Mouse (Mus musculus) midbrain, embryonic 11.5 days (tissue): ENCODE results near the gene Gdpd3. TPM values are rescaled to one million over a fixed set of nuclear protein-coding genes. Genes with fewer than 3 reads are reported as not detected.
A peak's percentile ranks its signal among the peaks of the same experiment; 100 is the strongest.

ENCODE experiments used
- ATAC-seq: fragments of 200-750 bp; cut with Nextera tagmentation; 2 replicates; pipeline ENCODE4 v1.8.0; 2017; ENCODE audit warnings: moderate TSS enrichment, moderate library complexity; ENCODE audit not compliant: low FRiP score
- DNase-seq: peaks from one replicate; pipeline ENCODE4 v3.0.0; 2015; ENCODE audit warnings: low spot score; ENCODE audit errors: missing footprints
- H3K27ac ChIP-seq: fragments of 300-500 bp; sonication (generic); 2 replicates; pipeline ENCODE4 v1.5.1; 2014; ENCODE audit warnings: low read depth, low read length
- H3K27me3 ChIP-seq: fragments of 300-500 bp; sonication (generic); 2 replicates; pipeline ENCODE4 v1.6.1; 2014; ENCODE audit warnings: mild to moderate bottlenecking, low read length, moderate library complexity, mixed read lengths; ENCODE audit not compliant: control insufficient read depth, insufficient read depth
- H3K36me3 ChIP-seq: fragments of 300-500 bp; sonication (generic); 2 replicates; pipeline ENCODE4 v1.6.1; 2014; ENCODE audit warnings: mild to moderate bottlenecking, low read length, moderate library complexity, mixed read lengths; ENCODE audit not compliant: control insufficient read depth, insufficient read depth
- H3K4me1 ChIP-seq: fragments of 300-500 bp; sonication (generic); 2 replicates; pipeline ENCODE4 v1.6.1; 2014; ENCODE audit warnings: low read length; ENCODE audit not compliant: control insufficient read depth, insufficient read depth
- H3K4me2 ChIP-seq: fragments of 300-500 bp; sonication (generic); 2 replicates; pipeline ENCODE4 v1.6.1; 2014; ENCODE audit warnings: mild to moderate bottlenecking, moderate library complexity
- H3K4me3 ChIP-seq: fragments of 300-500 bp; sonication (generic); 2 replicates; pipeline ENCODE4 v1.5.1; 2014; ENCODE audit warnings: low read depth, low read length
- H3K9ac ChIP-seq: fragments of 300-500 bp; sonication (generic); 2 replicates; pipeline ENCODE4 v1.6.1; 2014; ENCODE audit warnings: low read length
- H3K9me3 ChIP-seq: fragments of 300-500 bp; sonication (generic); 2 replicates; pipeline ENCODE4 v1.6.1; 2016; ENCODE audit warnings: low read length; ENCODE audit not compliant: control insufficient read depth
- WGBS: fragments of 180-500 bp; shearing (Covaris S2); extraction: QIAGEN DNeasy Blood & Tissue Kit; methylation state at CpG from one replicate; pipeline ENCODE4 v1.1.7; 2014; 5-methylcytosine and 5-hydroxymethylcytosine counted together
- polyA plus RNA-seq: library from polyadenylated mRNA; unstranded; fragments of >200 nt; fragmentation: Nextera tagmentation; extraction: Ambion mirVana; gene quantifications from 2 replicates; pipeline ENCODE4 v1.2.1, GENCODE M21; 2014

Gene Gdpd3
- polyA plus RNA-seq, 1 experiment from 2014 or later: 0.57 TPM

DNA sequence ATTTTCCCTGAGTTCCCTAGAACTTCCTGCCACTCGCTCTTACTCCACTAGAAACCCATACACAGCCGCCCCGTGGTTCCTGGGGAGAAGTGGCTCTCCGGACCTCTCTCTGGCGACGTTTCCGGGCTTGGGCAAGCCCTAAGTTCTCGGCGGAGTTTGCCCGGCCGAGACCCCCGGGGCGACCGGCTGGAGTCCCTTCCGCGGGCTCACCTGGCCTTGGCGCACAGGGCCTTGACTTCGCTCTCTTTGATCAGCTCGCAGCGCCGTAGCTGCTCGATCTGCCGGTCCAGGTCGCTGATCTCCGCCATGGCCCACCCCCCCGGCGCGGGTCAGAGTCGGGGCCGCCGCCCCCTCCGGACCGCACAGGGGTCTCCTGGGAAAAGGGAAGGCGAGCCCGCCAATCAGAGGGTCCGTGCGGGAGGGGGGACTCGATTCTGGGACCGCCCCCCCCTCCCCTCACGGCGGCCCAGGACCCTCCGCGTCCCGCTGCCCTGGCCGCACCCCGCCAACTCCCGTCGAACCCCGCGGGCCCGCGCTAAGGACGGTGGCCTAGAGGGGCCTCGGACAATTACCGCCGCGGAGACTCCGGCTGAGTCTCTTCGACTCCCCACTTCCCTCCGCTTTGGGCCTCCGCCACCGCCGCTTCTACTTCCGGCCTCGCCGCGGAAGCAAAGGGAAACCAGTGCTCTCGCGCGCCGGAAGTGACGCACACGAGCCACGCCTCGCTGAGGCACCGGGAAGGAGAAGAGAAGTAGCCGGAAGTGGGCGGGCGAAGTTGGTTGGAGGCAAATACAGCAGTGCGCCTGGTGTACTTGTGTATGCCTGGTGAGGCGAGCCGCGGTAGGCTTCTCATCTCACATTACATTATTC lies 26.0 kb downstream of the Gdpd3 start, which contains the start of gene Ppp4c:
TSS of gene Ppp4c (minus strand) at position 646 of the 870 bp plus-strand sequence.
- H3K9ac ChIP-seq: peak within 1 kb of the TSS; percentile 91
- peaks cover 13% of the 10 kb centered on the region for H3K4me1 ChIP-seq
- peak within 1 kb of the TSS; percentile 96 for H3K4me3 ChIP-seq
- ATAC-seq (peak; percentile 96), DNase-seq (peak; percentile 100)
- WGBS: under 1% methylated on average over 83 of the region's 83 CpGs
- no peaks in the 10 kb centered on the region for H3K9me3 ChIP-seq
- no peaks in the 10 kb centered on the region for H3K27me3 ChIP-seq
- peak within 1 kb of the TSS; percentile 93 for H3K27ac ChIP-seq
- peaks cover 25% of the 10 kb centered on the region for H3K36me3 ChIP-seq
- peak within 1 kb of the TSS; percentile 61 for H3K4me2 ChIP-seq

DNA sequence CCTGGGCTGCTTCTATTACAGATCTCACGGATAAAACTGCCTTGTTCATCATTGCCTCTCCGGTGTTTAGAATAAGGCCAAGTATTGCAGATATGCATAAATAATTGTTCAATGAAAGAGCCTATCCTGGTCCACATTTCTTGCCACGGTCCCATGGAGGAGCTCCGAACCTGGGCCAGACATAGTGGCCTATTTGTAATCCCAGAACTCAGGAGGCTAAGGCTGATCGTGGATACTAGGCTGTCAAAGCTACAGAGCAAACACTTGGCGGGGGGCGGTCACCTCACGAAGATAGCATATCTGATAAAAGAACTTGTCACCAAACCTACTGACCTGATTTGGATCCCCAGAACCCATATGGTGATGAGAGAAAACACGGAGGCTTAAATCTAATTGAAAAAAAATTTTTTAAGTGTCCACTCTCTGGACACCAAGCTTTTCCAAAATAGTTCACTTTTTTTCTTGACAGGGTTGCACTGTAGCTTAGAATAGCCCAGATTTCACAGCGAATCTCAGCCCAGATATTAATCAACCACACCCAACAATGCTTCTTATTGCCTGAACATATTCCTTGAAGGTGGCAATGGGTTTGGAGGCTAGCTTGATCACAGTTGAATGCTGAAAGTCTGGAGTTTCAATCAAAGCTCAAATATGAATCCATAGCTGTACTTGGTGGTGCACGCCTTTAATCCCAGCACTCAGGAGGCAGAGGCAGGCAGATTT lies 26.7 kb downstream of the Gdpd3 start:
- peak overlapping the region; percentile 54 for H3K4me2 ChIP-seq
- peaks cover 19% of the 10 kb centered on the region for H3K36me3 ChIP-seq
- DNase-seq (no peak), ATAC-seq (peak; percentile 38)
- WGBS: 33% methylated on average over 11 of the region's 11 CpGs
- peak overlapping the region; percentile 91 for H3K9ac ChIP-seq
- H3K4me1 ChIP-seq: peaks cover 21% of the 10 kb centered on the region
- no peaks in the 10 kb centered on the region for H3K27me3 ChIP-seq
- H3K9me3 ChIP-seq: no peaks in the 10 kb centered on the region
- H3K27ac ChIP-seq: peak overlapping the region; percentile 45; the same call in 1 of the 2 replicates
- peak overlapping the region; percentile 96 for H3K4me3 ChIP-seq

DNA sequence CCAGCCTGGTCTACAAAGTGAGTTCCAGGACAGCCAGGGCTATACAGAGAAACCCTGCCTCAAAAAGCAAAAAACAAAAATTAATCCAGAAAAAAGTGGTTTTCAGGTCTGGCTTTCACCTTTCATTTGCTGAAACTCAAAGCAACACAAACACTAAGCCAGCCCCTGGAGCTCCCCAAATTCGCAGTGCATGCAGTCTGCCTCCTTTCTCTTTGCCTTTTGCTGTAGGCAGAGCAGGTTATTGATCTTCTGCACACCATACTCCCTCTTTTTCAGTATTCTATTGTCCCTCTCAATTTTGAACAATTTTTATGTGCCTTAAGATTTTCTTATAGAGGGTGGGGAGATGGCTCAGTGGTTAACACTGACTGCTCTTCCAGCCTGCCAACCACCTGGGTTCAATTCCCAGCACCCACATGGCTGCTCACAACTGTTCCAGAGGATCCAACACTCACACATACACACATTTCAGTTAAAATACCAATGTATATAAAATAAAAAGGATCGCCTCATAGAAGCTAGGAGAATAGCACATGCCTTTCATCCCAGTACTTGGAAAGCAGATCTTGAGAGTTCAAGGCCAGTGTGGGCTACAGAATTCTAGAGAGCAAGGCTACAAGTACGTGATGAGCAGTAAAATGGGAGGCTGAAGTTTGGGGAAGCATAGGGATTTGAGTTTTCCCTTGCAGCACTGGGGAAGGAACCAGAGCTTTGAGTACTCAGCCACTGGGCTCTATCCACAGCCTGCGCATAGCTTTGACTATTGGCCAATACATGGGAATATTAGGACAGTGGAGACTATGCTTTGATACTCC lies 27.5 kb downstream of the Gdpd3 start:
- H3K27me3 ChIP-seq: no peaks in the 10 kb centered on the region
- WGBS: 74% methylated on average over 4 of the region's 4 CpGs
- ATAC-seq (no peak), DNase-seq (no peak)
- no peak overlapping the region for H3K9ac ChIP-seq
- peaks cover 28% of the 10 kb centered on the region for H3K4me1 ChIP-seq
- H3K9me3 ChIP-seq: no peaks in the 10 kb centered on the region
- no peak overlapping the region for H3K4me3 ChIP-seq
- no peak overlapping the region for H3K4me2 ChIP-seq
- peaks cover 13% of the 10 kb centered on the region for H3K36me3 ChIP-seq
- H3K27ac ChIP-seq: no peak overlapping the region

DNA sequence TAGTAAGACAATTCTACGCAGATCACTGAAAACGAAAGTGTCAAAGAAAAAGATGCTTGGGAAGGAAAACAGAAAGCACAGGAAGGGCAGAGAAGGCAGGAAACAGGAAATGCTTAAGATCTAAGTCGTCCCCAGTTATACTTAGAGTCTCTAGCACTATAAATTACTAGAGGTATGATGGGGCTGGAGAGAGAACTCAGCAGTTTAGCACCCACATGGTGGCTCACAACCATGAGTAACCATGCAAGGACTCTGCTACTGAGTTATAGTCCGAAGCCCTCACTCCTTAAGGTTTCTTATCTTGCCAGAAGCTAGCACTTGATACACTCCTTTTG lies 28.1 kb downstream of the Gdpd3 start:
- H3K4me3 ChIP-seq: no peak overlapping the region
- H3K9me3 ChIP-seq: no peaks in the 10 kb centered on the region
- DNase-seq (no peak), ATAC-seq (no peak)
- no peak overlapping the region for H3K27ac ChIP-seq
- H3K36me3 ChIP-seq: peaks cover 8% of the 10 kb centered on the region
- no peak overlapping the region for H3K4me2 ChIP-seq
- WGBS: 79% methylated on average over 4 of the region's 4 CpGs
- H3K4me1 ChIP-seq: peaks cover 28% of the 10 kb centered on the region
- no peak overlapping the region for H3K9ac ChIP-seq
- no peaks in the 10 kb centered on the region for H3K27me3 ChIP-seq

DNA sequence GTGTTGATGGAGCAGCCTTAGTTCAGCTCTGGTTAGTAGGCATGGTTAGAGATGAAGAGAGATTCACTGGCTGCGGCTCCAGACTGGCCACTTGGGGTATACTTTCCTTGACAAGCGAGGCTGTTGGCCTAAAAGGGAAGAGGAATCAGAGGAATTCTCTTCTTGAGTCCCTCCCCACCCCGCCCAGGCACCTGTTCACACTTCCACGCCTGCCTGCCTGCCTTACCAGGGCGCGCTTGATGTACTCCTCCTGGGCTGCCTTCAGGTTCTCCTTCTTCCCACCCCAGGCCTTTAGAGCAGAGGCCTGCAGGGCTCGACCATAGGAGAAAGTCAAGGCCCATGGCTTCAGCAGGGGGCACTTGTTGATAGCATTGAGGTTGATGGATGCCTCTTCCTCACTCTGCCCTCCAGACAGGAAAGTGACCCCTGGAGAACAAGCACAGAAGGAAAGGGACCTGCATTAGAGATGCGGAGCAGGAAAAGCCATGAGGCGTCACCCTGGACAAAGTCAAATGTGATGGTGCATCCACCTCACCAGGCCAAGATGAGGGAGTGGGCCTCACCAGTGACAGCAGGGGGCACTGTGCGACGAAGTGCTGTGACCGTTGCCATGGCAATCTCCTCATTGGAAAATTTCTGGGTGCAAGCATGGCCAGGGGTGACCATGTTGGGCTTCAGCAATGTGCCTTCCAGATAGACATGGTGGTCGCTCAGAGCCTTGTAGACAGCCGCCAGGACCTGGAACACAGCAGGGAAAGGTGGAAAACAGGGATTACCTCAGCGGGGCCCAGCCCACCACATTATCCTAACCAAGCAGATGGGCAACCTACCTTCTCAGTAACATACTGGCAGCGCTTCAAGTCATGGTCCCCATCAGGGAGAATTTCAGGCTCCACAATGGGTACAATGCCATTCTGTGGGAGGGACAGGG lies 29.5 kb downstream of the Gdpd3 start:
- no peak for ATAC-seq
- no peak for DNase-seq
- H3K27me3 ChIP-seq: no peaks in the 10 kb centered on the region
- peaks cover 8% of the 10 kb centered on the region for H3K36me3 ChIP-seq
- no peak overlapping the region for H3K4me2 ChIP-seq
- no peak overlapping the region for H3K27ac ChIP-seq
- H3K4me3 ChIP-seq: no peak overlapping the region
- H3K9me3 ChIP-seq: no peaks in the 10 kb centered on the region
- 79% methylated on average over 16 of the region's 16 CpGs for WGBS
- H3K9ac ChIP-seq: no peak overlapping the region
- H3K4me1 ChIP-seq: peaks cover 35% of the 10 kb centered on the region

DNA sequence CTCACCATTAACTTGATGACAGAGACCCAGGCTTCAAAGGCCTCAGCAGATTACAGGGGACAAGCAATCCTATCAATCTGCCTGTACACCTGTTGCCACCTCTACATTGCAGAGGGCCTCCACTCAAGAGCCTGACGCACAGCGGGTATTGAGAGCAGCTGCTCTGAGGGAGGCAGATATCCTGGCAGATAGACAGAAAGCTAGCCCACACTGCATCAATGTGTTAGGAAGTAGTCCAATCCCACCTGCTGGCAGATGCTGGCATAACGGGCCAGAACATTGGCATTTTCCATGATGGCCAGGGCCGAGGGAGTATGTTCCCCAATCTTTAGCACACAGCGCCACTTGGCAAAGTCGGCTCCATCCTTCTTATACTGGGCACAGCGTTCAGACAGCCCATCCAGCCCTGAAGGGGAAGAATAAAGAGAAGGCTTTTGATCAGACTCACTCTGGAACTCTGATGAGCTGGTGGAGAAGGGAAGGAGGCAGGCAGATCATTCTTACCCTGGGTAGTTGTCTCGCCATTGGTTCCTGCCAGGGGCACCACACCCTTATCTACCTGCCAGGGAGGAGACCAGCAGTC lies 30.3 kb downstream of the Gdpd3 start:
- no peak overlapping the region for H3K9ac ChIP-seq

DNA sequence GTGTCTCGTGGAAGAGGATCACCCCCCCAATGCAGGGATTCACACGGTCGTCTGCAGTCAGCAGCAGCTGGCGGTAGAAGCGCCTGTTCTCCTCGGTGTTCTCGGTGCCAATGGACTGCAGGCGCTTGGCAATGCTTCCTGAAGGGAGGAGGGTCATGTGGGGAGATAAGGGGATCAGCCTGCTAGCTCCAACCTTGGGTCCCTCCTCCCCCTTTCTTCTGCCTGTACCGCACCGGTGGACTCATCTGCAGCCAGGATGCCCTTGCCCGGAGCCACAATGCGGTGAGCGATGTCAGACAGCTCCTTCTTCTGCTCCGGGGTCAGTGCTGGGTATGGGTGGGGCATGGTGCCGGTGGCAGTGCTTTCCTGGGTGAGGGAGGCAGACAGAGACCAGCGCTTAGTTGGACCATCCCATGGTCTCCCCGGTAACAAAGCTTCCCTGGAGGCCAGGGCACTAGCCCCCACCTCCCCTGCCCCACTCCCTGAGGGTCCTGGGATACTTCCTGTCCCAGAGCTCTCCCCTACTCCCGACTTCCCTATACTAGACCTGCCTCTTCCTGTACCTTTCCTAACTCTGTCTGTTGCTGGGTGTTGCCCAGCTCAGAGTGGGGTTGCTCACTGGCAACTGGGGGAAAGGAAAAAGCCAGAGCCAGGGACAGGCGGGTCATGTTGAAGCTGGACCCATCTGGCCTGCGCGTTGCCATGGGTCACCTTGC lies 31.4 kb downstream of the Gdpd3 start, which contains the start of gene Fam57b:
TSS of gene Fam57b (plus strand) at position 258 of the 716 bp plus-strand sequence.
- peak within 1 kb of the TSS; percentile 85 for H3K4me2 ChIP-seq
- no peaks in the 10 kb centered on the region for H3K27me3 ChIP-seq
- 38% methylated on average over 21 of the region's 21 CpGs for WGBS
- ATAC-seq: no peak
- H3K9me3 ChIP-seq: no peaks in the 10 kb centered on the region
- H3K9ac ChIP-seq: peak within 1 kb of the TSS; percentile 75
- H3K4me3 ChIP-seq: peak within 1 kb of the TSS; percentile 67
- H3K4me1 ChIP-seq: peaks cover 27% of the 10 kb centered on the region
- peaks cover 8% of the 10 kb centered on the region for H3K36me3 ChIP-seq
- peak within 1 kb of the TSS; percentile 76 for H3K27ac ChIP-seq
- no peak for DNase-seq

More for the DNA sequence above, 30.3 kb downstream of the Gdpd3 start:
- Histone ChIP-seq H3K4me1 (peaks cover 28% of the 10 kb centered on the region), H3K9me3 (no peaks in the 10 kb centered on the region), H3K27me3 (no peaks in the 10 kb centered on the region), H3K4me3 (no peak overlapping the region), H3K27ac (no peak overlapping the region), H3K36me3 (peaks cover 8% of the 10 kb centered on the region), H3K4me2 (no peak overlapping the region)
- 78% methylated on average over 8 of the region's 8 CpGs for WGBS
- ATAC-seq (no peak), DNase-seq (no peak)
